Mouse (Mus musculus) adrenal gland, adult 8-10 months (tissue): ENCODE measurements around the gene Sinhcaf. TPM values are rescaled to one million over a fixed set of nuclear protein-coding genes. Genes with fewer than 3 reads are reported as not detected.

Experiments used
- total RNA-seq, 4 experiments: library from RNA; stranded (reverse); gene quantifications; 2 replicates each; pipeline ENCODE4 v1.2.4; 2022

The Sinhcaf gene
- total RNA-seq, 4 experiments from 2014 or later = 15.5 to 50.0 (median 31.4) TPM

Other genes starting within 250 kb of the Sinhcaf start
- 10 to 100 TPM; 50.7 to 66.3 (median 58.2) TPM for gene Ipo8, start 115.0 kb downstream of the Sinhcaf start, total RNA-seq
- 10 to 100 TPM; 14.3 to 23.6 (median 16.8) TPM for gene Caprin2, start 50.2 kb downstream of the Sinhcaf start, total RNA-seq
- 10 to 100 TPM; 16.5 to 25.7 (median 20.6) TPM for gene Dennd5b, start 155.2 kb upstream of the Sinhcaf start, total RNA-seq
- not detected for gene Gm10203, start 183.7 kb upstream of the Sinhcaf start, total RNA-seq
- 10 to 100 TPM; 20.6 to 32.3 (median 22.0) TPM for gene Etfbkmt, start 193.4 kb upstream of the Sinhcaf start, total RNA-seq
- gene Amn1, start 242.2 kb upstream of the Sinhcaf start, total RNA-seq = 10 to 100 TPM; 26.3 to 38.3 (median 29.6) TPM